Mouse (Mus musculus): ENCODE results near the gene Gm6205. TPM values are rescaled to one million over a fixed set of nuclear protein-coding genes. Genes with fewer than 3 reads are reported as not detected.
"Not testable (repeated sequence)": the region's sequence is repeated elsewhere in the genome, so short reads cannot be mapped to it uniquely, and the experiment has no call there.

Gm6205 gene
- total RNA-seq (2017), result not detected in 2 replicates

- not testable (repeated sequence) for ATAC-seq (ENCODE audit: extremely low read depth, insufficient number of reproducible peaks, low FRiP score, poor library complexity, severe bottlenecking)
Measured at GRCm38 (mm10) chr5:94648082-94648481, at the start of gene Gm6205. Gene Gm6205, plus strand, starts transcription at chr5:94648382.

GRCm38 (mm10) chr5:94616242-94616641, 31.9 kb upstream of the Gm6205 start, which contains the start of gene Gm3147:
Gene Gm3147, minus strand, starts transcription at chr5:94616342.
- not testable (repeated sequence) for ATAC-seq (ENCODE audit: extremely low read depth, insufficient number of reproducible peaks, low FRiP score, poor library complexity, severe bottlenecking)

GRCm38 (mm10) chr5:94623679-94624078, 24.5 kb upstream of the Gm6205 start, which contains the start of gene Gm6509:
Gene Gm6509, plus strand, starts transcription at chr5:94623979.
- not testable (repeated sequence) for ATAC-seq (ENCODE audit: extremely low read depth, insufficient number of reproducible peaks, low FRiP score, poor library complexity, severe bottlenecking)

Other genes with a start within 250 kb of the Gm6205 start
- not detected in 2 replicates for gene Gm7682, start 202.6 kb upstream of the Gm6205 start, total RNA-seq (2017)
- gene Gm3139, start 122.1 kb upstream of the Gm6205 start, total RNA-seq (2017), result not detected in 2 replicates
- gene Gm3147, start 32.0 kb upstream of the Gm6205 start, total RNA-seq (2017), result not detected in 2 replicates
- not detected in 2 replicates for gene Gm6509, start 24.4 kb upstream of the Gm6205 start, total RNA-seq (2017)
- gene Gm3183, start 217.1 kb downstream of the Gm6205 start, total RNA-seq (2017), result not detected in 2 replicates